Mouse (Mus musculus): Measurements from ENCODE around the gene Gmpr.
"Not testable (repeated sequence)": the region's sequence is repeated elsewhere in the genome, so short reads cannot be mapped to it uniquely, and the experiment has no call there.

The Gmpr gene

GRCm38 (mm10) chr13:45507274-45508229 lies at the start of gene Gmpr:
Gene Gmpr (plus strand): TSS chr13:45507444.
- DNase-seq (ENCODE audit: low read depth in 1 of 2, low spot score in 2 of 2) = no peak

- DNase-seq (ENCODE audit: low read depth in 1 of 2, low spot score in 2 of 2) = no peak
Observed at GRCm38 (mm10) chr13:45457459-45457858, 49.8 kb upstream of the Gmpr start.

GRCm38 (mm10) chr13:45460177-45460576 lies 47.1 kb upstream of the Gmpr start:
- no peak for DNase-seq (ENCODE audit: low read depth in 1 of 2, low spot score in 2 of 2)

- DNase-seq (ENCODE audit: low read depth in 1 of 2, low spot score in 2 of 2) = no peak
Observed at GRCm38 (mm10) chr13:45461370-45461958, 45.8 kb upstream of the Gmpr start.

- DNase-seq (ENCODE audit: low read depth in 1 of 2, low spot score in 2 of 2) = no peak
Observed at GRCm38 (mm10) chr13:45465616-45466015, 41.6 kb upstream of the Gmpr start.

- DNase-seq (ENCODE audit: low read depth in 1 of 2, low spot score in 2 of 2) = no peak
Observed at GRCm38 (mm10) chr13:45466031-45466519, 41.2 kb upstream of the Gmpr start.

- no peak for DNase-seq (ENCODE audit: low read depth in 1 of 2, low spot score in 2 of 2)
Observed at GRCm38 (mm10) chr13:45468751-45469150, 38.5 kb upstream of the Gmpr start.

- DNase-seq (ENCODE audit: low read depth in 1 of 2, low spot score in 2 of 2) = no peak
Observed at GRCm38 (mm10) chr13:45469481-45470301, 37.6 kb upstream of the Gmpr start.

- DNase-seq (ENCODE audit: low read depth in 1 of 2, low spot score in 2 of 2) = no peak
Observed at GRCm38 (mm10) chr13:45473311-45473710, 33.9 kb upstream of the Gmpr start.

- no peak for DNase-seq (ENCODE audit: low read depth in 1 of 2, low spot score in 2 of 2)
Observed at GRCm38 (mm10) chr13:45475297-45475696, 31.9 kb upstream of the Gmpr start.

- peak; percentile 17 to 38 for DNase-seq (ENCODE audit: low read depth in 1 of 2, low spot score in 2 of 2)
Observed at GRCm38 (mm10) chr13:45477183-45477582, 30.1 kb upstream of the Gmpr start.

GRCm38 (mm10) chr13:45479951-45480350 lies 27.3 kb upstream of the Gmpr start:
- no peak for DNase-seq (ENCODE audit: low read depth in 1 of 2, low spot score in 2 of 2)

- no peak for DNase-seq (ENCODE audit: low read depth in 1 of 2, low spot score in 2 of 2)
Observed at GRCm38 (mm10) chr13:45483215-45483614, 24.0 kb upstream of the Gmpr start.

GRCm38 (mm10) chr13:45483949-45484348 lies 23.3 kb upstream of the Gmpr start:
- not testable (repeated sequence) for DNase-seq (ENCODE audit: low read depth in 1 of 2, low spot score in 2 of 2)

GRCm38 (mm10) chr13:45485602-45486001 lies 21.6 kb upstream of the Gmpr start:
- no peak for DNase-seq (ENCODE audit: low read depth in 1 of 2, low spot score in 2 of 2)

- DNase-seq (ENCODE audit: low read depth in 1 of 2, low spot score in 2 of 2) = no peak
Observed at GRCm38 (mm10) chr13:45486598-45486997, 20.6 kb upstream of the Gmpr start.

- DNase-seq (ENCODE audit: low read depth in 1 of 2, low spot score in 2 of 2) = no peak
Observed at GRCm38 (mm10) chr13:45491991-45492732, 15.1 kb upstream of the Gmpr start.

GRCm38 (mm10) chr13:45493846-45494245 lies 13.4 kb upstream of the Gmpr start:
- DNase-seq (ENCODE audit: low read depth in 1 of 2, low spot score in 2 of 2) = no peak

GRCm38 (mm10) chr13:45498623-45499022 lies 8.6 kb upstream of the Gmpr start:
- no peak for DNase-seq (ENCODE audit: low read depth in 1 of 2, low spot score in 2 of 2)

- no peak for DNase-seq (ENCODE audit: low read depth in 1 of 2, low spot score in 2 of 2)
Observed at GRCm38 (mm10) chr13:45499391-45499790, 7.9 kb upstream of the Gmpr start.

- DNase-seq (ENCODE audit: low read depth in 1 of 2, low spot score in 2 of 2) = no peak
Observed at GRCm38 (mm10) chr13:45499906-45500305, 7.3 kb upstream of the Gmpr start.

Measured in monocyte, adult 2 months (primary cell).